Mouse (Mus musculus) lung, embryonic 14.5 days (tissue): ENCODE measurements around the gene C5ar2. TPM values are rescaled to one million over a fixed set of nuclear protein-coding genes. Genes with fewer than 3 reads are reported as not detected.

ENCODE experiments used
- ATAC-seq: fragments of 200-750 bp; cut with Nextera tagmentation; 2 replicates; pipeline ENCODE4 v1.8.0; 2017; ENCODE audit warnings: mild to moderate bottlenecking, moderate TSS enrichment, moderate library complexity; ENCODE audit not compliant: insufficient read depth
- DNase-seq: peaks from one replicate; pipeline ENCODE4 v3.0.0-alpha.2; 2015
- H3K27ac ChIP-seq: fragments of 300-500 bp; sonication (generic); 2 replicates; pipeline ENCODE4 v1.5.1; 2014; ENCODE audit warnings: low read depth, mild to moderate bottlenecking, moderate library complexity
- H3K27me3 ChIP-seq: fragments of 300-500 bp; sonication (generic); 2 replicates; pipeline ENCODE4 v1.6.1; 2014; ENCODE audit warnings: low read length, control low read depth; ENCODE audit not compliant: insufficient read depth
- H3K36me3 ChIP-seq: fragments of 300-500 bp; sonication (generic); 2 replicates; pipeline ENCODE4 v1.6.1; 2014; ENCODE audit warnings: control low read depth; ENCODE audit not compliant: insufficient read depth
- H3K4me1 ChIP-seq: fragments of 300-500 bp; sonication (generic); 2 replicates; pipeline ENCODE4 v1.6.1; 2014; ENCODE audit warnings: antibody characterized with exemption, control low read depth; ENCODE audit not compliant: insufficient read depth
- H3K4me2 ChIP-seq: fragments of 300-500 bp; sonication (generic); 2 replicates; pipeline ENCODE4 v1.6.1; 2014; ENCODE audit warnings: mild to moderate bottlenecking
- H3K4me3 ChIP-seq: fragments of 300-500 bp; sonication (generic); 2 replicates; pipeline ENCODE4 v1.5.1; 2014; ENCODE audit warnings: low read depth, low read length
- H3K9ac ChIP-seq: fragments of 300-500 bp; sonication (generic); 2 replicates; pipeline ENCODE4 v1.6.1; 2014
- H3K9me3 ChIP-seq: fragments of 300-500 bp; sonication (generic); 2 replicates; pipeline ENCODE4 v1.6.1; 2016; ENCODE audit warnings: low read depth, low read length, control low read depth
- CTCF ChIP-seq: IDR thresholded peaks from 2 replicates; pipeline ENCODE4 v1.5.1; 2016; ENCODE audit warnings: antibody characterized with exemption, low read depth
- WGBS: fragments of 180-500 bp; shearing (Covaris S2); extraction: QIAGEN DNeasy Blood & Tissue Kit; methylation state at CpG from one replicate; pipeline ENCODE4 v1.1.7; 2014; 5-methylcytosine and 5-hydroxymethylcytosine counted together
- polyA plus RNA-seq: library from polyadenylated mRNA; unstranded; fragments of >200 nt; fragmentation: Nextera tagmentation; extraction: Ambion mirVana; gene quantifications from 2 replicates; pipeline ENCODE4 v1.2.1, GENCODE M21; 2014

The C5ar2 gene
- polyA plus RNA-seq, 1 experiment from 2014 or later = 0.05 TPM

GRCm38 (mm10) chr7:16196616-16197015, 47.3 kb downstream of the C5ar2 start:
- ATAC-seq (no peak), DNase-seq (no peak)
- H3K9ac ChIP-seq = no peak overlapping the region
- TF ChIP-seq CTCF = no peak
- 38% methylated on average over 6 of the region's 6 CpGs for WGBS
- H3K9me3 ChIP-seq = no peaks in the 10 kb centered on the region
- H3K27ac ChIP-seq = no peak overlapping the region
- no peak overlapping the region for H3K4me2 ChIP-seq
- peaks cover 25% of the 10 kb centered on the region for H3K36me3 ChIP-seq
- no peaks in the 10 kb centered on the region for H3K27me3 ChIP-seq
- H3K4me1 ChIP-seq = no peaks in the 10 kb centered on the region
- no peak overlapping the region for H3K4me3 ChIP-seq

GRCm38 (mm10) chr7:16193702-16194101, 50.3 kb downstream of the C5ar2 start:
- Histone ChIP-seq H3K27ac (no peak overlapping the region), H3K27me3 (no peaks in the 10 kb centered on the region), H3K4me3 (no peak overlapping the region), H3K36me3 (peaks cover 19% of the 10 kb centered on the region), H3K4me2 (no peak overlapping the region), H3K9ac (no peak overlapping the region), H3K4me1 (no peaks in the 10 kb centered on the region), H3K9me3 (no peaks in the 10 kb centered on the region)
- TF ChIP-seq CTCF = no peak
- WGBS = 69% methylated on average over 3 of the region's 3 CpGs
- ATAC-seq = no peak
- DNase-seq = no peak

GRCm38 (mm10) chr7:16192315-16192714, 51.6 kb downstream of the C5ar2 start:
- DNase-seq = peak; percentile 90
- H3K36me3 ChIP-seq = peaks cover 5% of the 10 kb centered on the region; the same call in 1 of the 2 replicates
- ATAC-seq = no peak; the same call in 1 of the 2 replicates
- 17% methylated on average over 5 of the region's 5 CpGs for WGBS
- no peak overlapping the region for H3K27ac ChIP-seq
- H3K27me3 ChIP-seq = no peaks in the 10 kb centered on the region
- no peaks in the 10 kb centered on the region for H3K4me1 ChIP-seq
- no peaks in the 10 kb centered on the region for H3K9me3 ChIP-seq
- TF ChIP-seq CTCF = peak; percentile 74
- no peak overlapping the region for H3K4me3 ChIP-seq
- no peak overlapping the region for H3K4me2 ChIP-seq
- no peak overlapping the region for H3K9ac ChIP-seq

- Histone ChIP-seq H3K27ac (no peak overlapping the region), H3K4me3 (no peak overlapping the region), H3K27me3 (no peaks in the 10 kb centered on the region), H3K9me3 (no peaks in the 10 kb centered on the region), H3K9ac (no peak overlapping the region), H3K4me1 (no peaks in the 10 kb centered on the region), H3K36me3 (no peaks in the 10 kb centered on the region), H3K4me2 (no peak overlapping the region)
- 75% methylated on average over 8 of the region's 8 CpGs for WGBS
- TF ChIP-seq CTCF = no peak
- DNase-seq (no peak), ATAC-seq (no peak)
Measured at GRCm38 (mm10) chr7:16187494-16187893, 56.5 kb downstream of the C5ar2 start.

Other genes starting within 250 kb of the C5ar2 start
- 8.7 and 9.6 TPM in 2 replicates for gene Bicra, start 196.2 kb downstream of the C5ar2 start, polyA plus RNA-seq
- gene Zfp541, start 182.3 kb downstream of the C5ar2 start, polyA plus RNA-seq = 0.16 TPM in 1 of 2 replicates, not detected in the other
- gene Napa, start 145.7 kb downstream of the C5ar2 start, polyA plus RNA-seq = 168 and 176 TPM in 2 replicates
- gene Kptn, start 124.3 kb downstream of the C5ar2 start, polyA plus RNA-seq = 26.6 and 26.7 TPM in 2 replicates
- 0.12 and 0.17 TPM in 2 replicates for gene Slc8a2, start 114.3 kb downstream of the C5ar2 start, polyA plus RNA-seq
- 21.0 and 24.9 TPM in 2 replicates for gene Meis3, start 69.1 kb downstream of the C5ar2 start, polyA plus RNA-seq
- 11.2 and 13.8 TPM in 2 replicates for gene Dhx34, start 22.1 kb downstream of the C5ar2 start, polyA plus RNA-seq
- gene C5ar1, start 15.4 kb upstream of the C5ar2 start, polyA plus RNA-seq = 1.7 and 2.0 TPM in 2 replicates
- gene Inafm1, start 29.5 kb upstream of the C5ar2 start, polyA plus RNA-seq = 14.3 and 14.5 TPM in 2 replicates
- gene Ccdc9, start 42.6 kb upstream of the C5ar2 start, polyA plus RNA-seq = 17.7 and 22.7 TPM in 2 replicates
- 4.9 and 6.4 TPM in 2 replicates for gene Bbc3, start 64.2 kb upstream of the C5ar2 start, polyA plus RNA-seq
- 356 and 365 TPM in 2 replicates for gene Sae1, start 143.7 kb upstream of the C5ar2 start, polyA plus RNA-seq
- gene Zc3h4, start 156.8 kb upstream of the C5ar2 start, polyA plus RNA-seq = 18.7 and 19.0 TPM in 2 replicates
- gene Tmem160, start 208.6 kb upstream of the C5ar2 start, polyA plus RNA-seq = 40.4 and 46.1 TPM in 2 replicates
- 0.07 TPM in 1 of 2 replicates, not detected in the other for gene Npas1, start 233.6 kb upstream of the C5ar2 start, polyA plus RNA-seq